Mouse (Mus musculus) small intestine, adult 2 months (tissue): ENCODE results near the gene Emc3.

ENCODE experiments used
- CTCF ChIP-seq: fragments of 200-500 bp; IDR thresholded peaks from 2 replicates; pipeline ENCODE4 v1.5.1; 2012; ENCODE audit warnings: low read depth, mild to moderate bottlenecking, control low read depth, inconsistent platforms, low read length, moderate library complexity, mixed read lengths; ENCODE audit not compliant: insufficient replicate concordance, insufficient read length; ENCODE audit errors: extremely low read depth
- POLR2A ChIP-seq: fragments of 200-500 bp; IDR thresholded peaks from 2 replicates; pipeline ENCODE4 v1.6.1; 2012; ENCODE audit warnings: low read depth, mild to moderate bottlenecking, control low read depth, inconsistent platforms, low read length, moderate library complexity

GRCm38 (mm10) chr6:113480555-113481373 is 50.7 kb downstream of the Emc3 start:
- no peak for TF ChIP-seq CTCF
- no peak for TF ChIP-seq POLR2A
